Mouse (Mus musculus) thymus, postnatal 10 days (tissue): ENCODE measurements at regions not wholly inside any gene's neighbourhood (a gene's known extent, or its start where the extent isn't known, plus 50 kb on each side); places are given as distances from the start of the nearest gene placed in this dataset.

Experiments
- DNase-seq, 2 experiments: peaks; one replicate each; pipeline ENCODE4 v3.0.0; 2021; ENCODE audit warnings: low spot score in 2 of 2

DNA sequence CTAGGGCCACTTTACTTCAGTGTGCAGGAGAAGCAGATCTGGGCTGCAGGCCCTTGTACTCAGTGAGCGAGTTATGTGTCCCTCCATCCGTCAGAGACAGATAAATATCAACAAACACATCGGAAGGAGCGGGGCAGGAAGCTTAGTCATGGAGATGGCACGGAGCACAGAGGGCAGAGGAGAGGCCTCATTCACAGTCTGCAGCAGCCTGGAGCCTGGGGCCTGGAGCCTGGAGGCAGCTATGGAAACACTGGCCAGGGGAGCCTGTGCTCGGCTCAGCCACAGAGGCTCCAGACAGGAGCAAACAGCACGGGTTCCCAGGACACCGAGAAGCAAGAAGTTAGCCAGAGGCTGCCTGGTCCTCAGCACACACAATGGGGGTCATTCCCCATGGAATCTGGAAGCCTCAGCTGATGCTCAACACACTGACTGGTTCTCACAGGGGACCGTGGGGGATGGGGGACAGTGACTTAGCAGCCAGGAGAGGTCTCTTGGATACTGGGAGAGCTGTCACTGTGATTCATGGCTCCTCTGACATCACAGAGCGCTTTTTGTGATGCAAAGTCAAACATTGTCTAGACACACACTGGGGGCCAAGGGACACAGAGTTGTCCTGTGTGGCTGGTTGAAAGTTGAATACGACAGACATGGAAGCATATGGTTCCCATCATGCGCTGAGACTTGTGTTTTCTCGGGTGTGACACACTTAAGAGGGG is 82.2 kb upstream of the Sulf2 start:
- DNase-seq, result no peak

DNA sequence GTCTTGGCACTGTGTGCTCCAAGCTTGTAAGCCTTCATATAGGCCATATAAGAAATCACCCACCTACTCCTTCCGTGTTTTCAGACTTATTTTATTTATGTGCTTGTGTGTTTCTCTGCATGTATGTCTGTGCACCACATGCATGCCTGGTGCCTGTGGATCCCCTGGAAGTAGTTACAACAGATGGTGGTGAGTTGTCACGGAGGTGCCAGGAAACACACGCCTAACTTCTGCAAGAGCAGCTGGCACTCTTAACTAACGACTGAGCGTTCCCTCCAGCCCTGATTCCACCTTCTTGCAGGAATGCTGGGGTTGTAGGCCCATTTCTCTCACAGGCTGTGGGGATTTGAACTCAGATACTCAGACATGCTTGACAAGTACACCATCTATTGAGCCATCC is 80.6 kb upstream of the Sulf2 start:
- no peak for DNase-seq

DNA sequence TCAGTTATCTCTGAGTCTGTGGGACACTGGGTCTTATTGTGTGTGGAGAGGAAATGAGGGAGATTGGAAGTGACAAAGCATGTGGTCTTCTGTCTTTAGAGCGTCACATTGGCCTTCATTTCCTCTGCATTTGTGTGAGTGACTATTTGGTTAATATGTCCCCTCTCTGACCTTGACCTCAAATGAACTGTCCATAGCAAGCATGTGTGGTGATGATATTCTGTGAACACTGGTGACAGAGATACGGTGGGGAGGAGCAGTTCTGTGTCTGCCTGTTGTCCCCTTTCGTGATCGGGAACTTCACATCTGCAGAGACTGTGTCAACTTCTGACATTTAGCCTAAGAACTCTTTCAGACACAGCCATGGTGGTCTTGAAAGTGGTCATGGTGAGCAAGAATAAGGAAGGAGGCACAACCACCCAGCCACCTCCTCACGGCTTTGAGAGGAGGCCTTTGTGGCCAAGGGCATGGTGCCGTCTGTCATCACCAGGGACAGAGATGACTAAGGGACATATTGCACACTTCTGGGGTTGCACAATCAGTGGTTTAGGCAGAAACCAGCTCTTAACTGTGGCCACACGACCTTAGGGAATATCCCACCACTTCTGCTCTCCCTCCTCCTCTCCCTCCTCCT is 79.2 kb upstream of the Sulf2 start:
- no peak for DNase-seq

DNA sequence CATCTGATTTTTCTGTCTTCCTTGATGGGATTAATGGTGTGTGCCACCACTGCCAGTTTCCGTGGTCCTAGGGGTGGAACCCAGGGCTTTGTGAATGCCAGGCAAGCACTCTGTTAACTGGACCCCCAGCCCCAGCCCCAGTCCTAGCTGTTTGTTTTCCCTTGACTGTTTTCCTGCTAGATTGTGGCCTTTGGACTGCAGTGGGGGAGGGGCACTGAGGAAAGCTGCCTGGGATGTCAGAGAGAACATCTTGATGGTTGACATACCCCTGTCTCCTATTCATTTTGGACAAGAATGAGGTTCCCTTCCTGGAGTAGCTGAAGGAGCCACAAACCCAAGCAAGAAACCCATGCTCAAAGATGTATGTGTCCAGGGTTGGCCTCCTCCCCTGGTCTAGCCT is 77.8 kb upstream of the Sulf2 start:
- DNase-seq, result no peak

DNA sequence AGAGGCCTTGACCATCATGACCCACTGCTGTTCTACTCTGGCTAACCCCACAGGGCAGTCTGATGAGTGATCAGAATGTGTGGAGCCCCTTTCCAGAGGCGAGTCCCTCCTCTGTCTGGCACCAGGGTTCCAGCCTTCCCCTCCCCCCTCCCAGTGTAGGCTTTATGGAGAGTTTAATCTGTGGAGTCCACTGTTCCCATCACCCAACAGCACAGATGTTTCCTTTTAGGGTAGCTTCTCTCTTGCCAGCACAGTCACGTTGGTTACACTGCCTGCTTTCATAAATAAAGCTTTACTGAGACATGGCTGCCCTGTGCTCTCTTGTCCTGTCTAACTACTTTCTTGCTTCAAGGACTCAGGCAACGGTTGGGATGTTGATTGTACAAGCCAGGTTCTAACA is 76.9 kb upstream of the Sulf2 start:
- no peak for DNase-seq

DNA sequence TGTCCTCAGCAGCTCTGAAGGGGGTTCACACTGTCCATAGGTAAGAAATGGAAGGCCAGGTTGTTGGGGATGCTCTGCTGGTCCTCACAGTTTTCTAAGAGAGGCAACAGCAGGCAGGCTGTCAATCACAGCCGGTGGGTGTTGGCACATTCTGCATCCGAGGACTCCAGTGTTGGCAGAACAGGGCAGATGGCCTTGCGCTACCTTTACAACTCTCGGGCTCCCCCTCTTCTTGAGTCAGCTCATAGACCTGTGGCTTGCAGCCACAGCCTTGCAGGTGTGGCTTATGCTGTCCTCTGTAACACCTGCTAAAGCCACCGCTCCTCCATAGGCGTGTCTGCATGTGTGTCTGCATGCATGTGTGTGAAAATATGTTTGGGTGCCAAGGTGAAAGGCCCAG is 75.2 kb upstream of the Sulf2 start:
- no peak for DNase-seq

DNA sequence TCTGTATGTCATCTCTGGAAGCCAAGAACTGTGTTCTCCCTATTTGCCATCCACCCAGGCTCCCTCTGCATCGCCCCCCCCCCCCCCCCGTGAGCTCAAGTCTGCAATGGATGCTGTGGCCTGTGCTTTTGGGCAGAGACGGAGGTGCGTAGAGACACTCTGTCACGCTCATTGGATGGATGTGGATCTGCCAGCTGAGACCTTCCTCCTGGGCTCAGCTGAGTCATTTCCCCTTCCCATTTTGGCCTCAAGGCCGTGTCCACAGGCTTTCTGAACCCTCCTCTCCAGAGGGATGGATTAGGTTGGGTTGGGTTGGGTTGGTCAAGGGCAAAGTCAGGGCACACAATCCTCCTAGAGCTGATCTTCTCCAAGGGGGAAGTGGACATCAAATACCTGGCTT is 72.9 kb upstream of the Sulf2 start:
- no peak for DNase-seq

DNA sequence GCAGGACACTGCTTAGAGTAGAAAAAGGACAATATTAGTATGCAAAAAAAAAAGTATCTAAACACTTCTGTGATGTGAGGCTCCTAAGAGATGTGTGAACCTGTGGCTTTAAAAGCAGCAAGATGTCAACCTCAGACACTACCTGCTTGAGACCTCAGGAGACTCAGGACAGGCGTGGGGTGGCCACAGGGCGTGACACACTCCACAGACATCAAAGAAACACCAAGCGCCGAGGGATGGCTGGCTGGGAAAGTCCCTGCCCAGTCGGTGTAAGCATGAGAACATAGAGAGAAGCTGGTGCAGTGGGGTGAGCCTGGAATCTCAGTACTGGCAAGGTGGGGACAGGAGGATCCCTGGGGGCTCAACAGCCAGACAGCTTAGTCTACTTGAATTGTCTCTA is 72.0 kb upstream of the Sulf2 start:
- no peak for DNase-seq

DNA sequence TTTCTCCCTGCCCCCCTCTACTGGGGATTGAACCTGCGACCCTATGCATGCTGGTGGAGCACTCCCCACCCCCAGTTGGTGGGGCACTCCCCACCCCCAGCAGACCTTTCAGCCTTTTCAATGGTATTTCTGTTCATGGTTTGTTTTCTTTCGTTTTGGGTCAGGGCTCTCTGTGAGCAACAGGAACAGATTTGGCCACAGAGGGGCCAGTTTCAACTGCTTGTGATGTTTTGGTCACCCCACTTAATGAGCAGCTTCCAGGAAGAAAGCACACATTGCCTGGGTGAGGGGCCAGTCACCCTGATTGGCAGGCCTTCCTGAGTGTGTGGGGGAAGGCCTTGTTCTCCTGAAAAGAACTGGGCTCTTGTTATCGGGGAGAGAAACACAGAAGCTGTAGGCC is 71.5 kb upstream of the Sulf2 start:
- no peak for DNase-seq

DNA sequence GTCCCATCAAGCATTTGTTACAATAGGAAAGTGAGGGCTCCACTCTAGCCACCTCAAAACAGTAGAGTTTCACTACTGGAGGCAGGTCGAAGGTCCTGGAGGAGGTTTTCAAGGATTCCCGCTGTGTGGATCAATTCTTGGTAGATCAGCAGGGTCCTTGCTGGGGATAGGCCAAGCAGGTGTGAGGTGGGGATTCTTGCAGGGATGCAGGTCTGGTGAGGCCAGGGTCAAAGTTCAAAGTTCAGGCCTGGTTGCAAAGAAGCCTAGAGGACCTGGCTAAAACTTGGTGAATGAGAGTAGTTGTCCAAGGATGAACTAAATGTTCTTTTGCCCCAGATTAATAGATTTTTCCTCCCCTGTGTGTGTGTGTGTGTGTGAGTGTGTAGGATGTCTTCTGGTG is 70.9 kb upstream of the Sulf2 start:
- no peak for DNase-seq

DNA sequence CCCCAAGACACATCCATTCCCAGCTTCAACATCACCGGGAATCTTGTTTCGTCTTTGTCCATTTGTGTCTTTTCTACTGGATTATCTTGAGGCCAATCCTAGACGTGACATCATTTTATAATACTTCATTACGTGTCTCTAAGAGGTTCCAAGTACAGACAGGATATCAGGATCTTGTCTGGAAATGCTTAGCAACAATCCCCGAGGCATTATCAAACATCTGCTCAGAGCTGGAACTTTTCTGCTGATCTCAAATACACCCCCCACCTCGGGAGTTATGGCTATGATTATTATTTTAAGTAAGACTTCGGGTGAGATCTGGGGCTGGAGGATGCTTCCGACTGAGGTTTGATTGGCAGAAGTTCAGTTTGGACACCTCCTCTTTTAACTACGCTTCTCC is 69.9 kb upstream of the Sulf2 start:
- no peak for DNase-seq

DNA sequence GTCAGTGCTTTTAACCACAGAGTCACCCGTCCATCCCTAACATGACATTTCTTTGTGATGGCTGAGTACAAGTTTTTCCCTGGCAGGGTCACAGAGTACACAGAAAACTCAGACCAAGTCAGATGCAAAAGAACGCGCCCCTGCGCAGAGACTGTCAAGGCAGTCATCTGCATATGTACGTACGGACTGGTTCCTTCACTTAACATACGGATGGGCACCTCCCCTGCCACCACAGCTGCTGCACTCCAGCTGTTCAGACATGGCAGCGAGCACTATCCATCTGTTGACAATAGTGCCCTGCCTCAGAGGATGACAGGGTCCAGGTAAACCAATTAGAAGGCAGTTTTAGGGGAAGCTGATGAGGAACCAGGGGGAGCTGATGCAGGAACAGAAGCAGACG is 63.3 kb upstream of the Sulf2 start:
- DNase-seq, result no peak

DNA sequence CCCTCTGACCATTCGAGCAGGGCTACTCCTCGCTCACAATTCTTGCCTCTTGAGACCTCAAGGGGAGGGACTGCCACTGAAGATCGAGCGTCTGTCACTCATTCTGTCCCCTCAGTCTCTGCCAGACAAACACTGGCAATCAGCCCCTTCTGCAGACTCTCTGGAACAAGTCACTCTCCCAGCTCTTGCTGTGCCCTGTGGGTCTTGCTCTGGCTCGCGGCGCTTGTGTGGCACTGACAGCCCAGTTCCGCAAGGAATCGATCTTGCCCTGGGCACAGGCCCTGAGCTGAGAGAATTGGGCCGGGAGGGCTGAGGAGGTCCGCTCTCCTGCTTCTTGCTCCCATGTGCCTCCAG is 61.0 kb upstream of the Sulf2 start:
- DNase-seq, result no peak

DNA sequence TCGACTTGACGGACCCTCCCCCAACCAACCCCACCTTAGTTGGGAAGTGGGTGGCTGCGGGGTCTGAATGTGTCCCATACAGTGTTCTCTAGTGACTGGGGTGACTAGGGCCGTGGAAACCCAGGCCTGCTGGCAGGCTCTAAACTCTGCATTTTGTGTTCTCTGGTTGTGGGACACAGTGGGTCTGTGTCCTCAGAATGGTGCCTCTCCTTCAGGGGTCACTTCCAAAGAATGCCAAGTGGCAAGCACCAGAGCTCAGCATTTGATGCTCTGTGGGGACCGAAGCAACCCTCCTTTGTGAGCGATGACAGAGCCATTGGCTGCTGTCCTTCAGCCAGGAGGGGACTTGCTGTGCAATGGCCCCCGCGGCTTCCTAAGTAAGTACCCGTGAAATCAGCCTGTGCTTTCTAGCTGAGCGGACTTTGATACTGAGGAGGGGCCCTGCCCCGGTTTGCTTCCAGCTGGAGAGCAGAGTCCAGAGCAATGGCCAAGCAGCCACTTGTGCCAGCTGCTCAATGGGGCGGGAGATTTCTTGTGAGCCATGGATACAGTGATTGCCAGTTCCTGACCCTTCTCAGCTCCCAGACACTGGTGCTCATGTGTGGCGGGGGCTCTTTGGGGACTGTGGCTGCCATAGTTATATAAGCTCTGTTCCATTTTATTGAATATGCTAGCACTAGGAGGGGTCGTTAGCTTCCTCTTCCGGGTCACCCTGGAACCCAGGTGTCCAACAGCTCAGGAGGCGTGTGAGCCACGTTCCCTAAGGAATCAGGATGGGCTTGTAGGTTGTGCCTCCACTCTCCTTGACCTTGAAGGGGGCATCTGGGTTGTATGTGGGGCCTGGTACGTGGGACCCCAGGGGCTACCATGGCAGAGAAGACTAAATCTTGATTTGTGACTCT is 60.4 kb upstream of the Sulf2 start:
- no peak for DNase-seq

DNA sequence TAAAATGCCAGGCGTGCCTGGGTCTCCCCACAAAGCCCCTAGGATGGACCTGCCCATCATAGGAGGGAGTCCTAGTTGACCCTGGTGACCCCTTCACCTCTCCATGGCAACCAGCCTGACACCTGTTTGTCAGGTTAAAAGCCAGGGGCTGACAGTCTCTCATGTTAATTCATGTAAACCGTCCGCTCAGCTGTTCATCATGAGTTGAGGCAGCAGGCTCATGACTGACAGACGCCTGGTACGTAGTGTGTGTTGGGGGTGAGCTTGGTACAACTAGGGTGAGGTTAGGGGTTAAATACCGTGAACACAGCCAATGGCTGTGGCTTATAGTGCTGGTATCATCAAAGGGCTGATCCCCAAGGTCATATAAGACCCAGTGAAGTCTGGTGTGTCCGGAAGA is 59.7 kb upstream of the Sulf2 start:
- no peak for DNase-seq

DNA sequence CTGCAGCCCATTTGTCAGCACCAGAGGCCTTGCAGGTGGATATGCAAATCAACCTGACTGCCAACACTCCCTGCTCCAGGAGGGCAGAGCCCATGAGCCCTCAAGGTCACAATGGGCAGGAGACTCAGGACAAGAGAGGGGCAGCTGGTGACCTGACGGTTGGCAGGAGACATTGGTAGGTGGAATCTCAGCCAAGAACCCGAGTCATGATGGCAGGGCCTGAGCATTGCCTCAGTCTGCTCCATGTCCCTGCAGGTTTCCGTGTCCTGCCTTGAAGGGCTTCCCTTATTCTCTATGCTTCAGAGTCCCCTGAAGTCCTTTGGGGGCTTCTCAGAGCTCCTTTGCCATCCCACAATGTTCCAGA is 51.7 kb upstream of the Sulf2 start:
- DNase-seq, result no peak

DNA sequence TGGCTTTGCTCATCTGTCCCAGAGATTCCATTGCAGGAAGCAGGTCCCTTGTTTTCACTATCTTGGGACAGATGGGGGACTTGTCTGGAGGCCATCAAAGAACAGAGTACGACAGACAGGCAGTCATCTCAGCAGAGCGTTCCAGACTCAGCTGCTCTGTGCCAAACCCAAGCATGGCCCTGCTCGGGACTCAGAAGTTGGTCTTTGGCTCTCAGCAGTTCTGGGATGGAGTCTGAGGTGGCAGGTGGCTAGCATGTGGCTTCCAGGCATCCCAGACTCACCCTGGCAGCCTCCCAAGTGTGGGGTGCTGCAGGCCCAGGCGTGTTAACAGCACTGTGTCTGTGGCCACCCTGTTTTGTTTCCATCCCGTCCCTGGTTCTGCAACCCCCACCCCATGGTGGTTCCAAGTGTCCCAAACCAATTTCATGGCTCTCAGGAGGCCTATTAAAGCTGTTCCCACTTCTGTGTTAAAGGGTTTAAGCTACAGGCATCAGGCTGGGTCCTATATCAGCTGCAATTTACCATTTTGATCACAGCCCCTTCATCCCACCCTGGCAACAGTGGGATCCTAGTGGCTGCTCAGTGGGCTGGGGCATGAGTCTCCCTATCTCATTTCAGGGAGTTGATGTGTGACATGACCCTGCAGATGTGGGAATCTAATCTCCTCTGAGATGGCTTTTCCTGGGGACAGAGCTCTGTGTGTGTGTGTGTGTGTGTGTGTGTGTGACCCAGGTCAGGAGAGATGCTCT is 51.1 kb upstream of the Sulf2 start:
- no peak for DNase-seq
